Mouse (Mus musculus): Measurements from ENCODE around the gene Defb20. TPM values are rescaled to one million over a fixed set of nuclear protein-coding genes. Genes with fewer than 3 reads are reported as not detected.

Gene Defb20
- polyA plus RNA-seq, 1 experiment from 2014 or later, result not detected

- WGBS, result 79% methylated on average over 4 of the region's 4 CpGs
- no peak overlapping the region for H3K27ac ChIP-seq (ENCODE audit: low read length)
- no peak for ATAC-seq
- H3K4me2 ChIP-seq (ENCODE audit: low read length), result no peak overlapping the region
- H3K36me3 ChIP-seq (ENCODE audit: control insufficient read depth, insufficient read depth, low read length), result no peaks in the 10 kb centered on the region
- no peaks in the 10 kb centered on the region for H3K27me3 ChIP-seq (ENCODE audit: control insufficient read depth, insufficient read depth, low read depth, low read length)
- H3K4me3 ChIP-seq (ENCODE audit: low read depth, low read length), result no peak overlapping the region
- no peaks in the 10 kb centered on the region for H3K9me3 ChIP-seq (replicated peaks; ENCODE audit: control insufficient read depth, low read length, poor library complexity, severe bottlenecking)
- no peaks in the 10 kb centered on the region for H3K4me1 ChIP-seq (ENCODE audit: control insufficient read depth, insufficient read depth, low read length)
- no peak overlapping the region for H3K9ac ChIP-seq (ENCODE audit: low read depth, low read length)
Measured at GRCm38 (mm10) chr2:152516084-152516483, 39.2 kb downstream of the Defb20 start.

GRCm38 (mm10) chr2:152517981-152518380 is 41.1 kb downstream of the Defb20 start, which contains the start of gene Defb28:
Defb28 (plus strand) TSS chr2:152518255.
- WGBS, result 67% methylated on average over 4 of the region's 4 CpGs
- no peak within 1 kb of the TSS for H3K4me3 ChIP-seq (ENCODE audit: low read depth, low read length)
- ATAC-seq, result no peak
- H3K4me1 ChIP-seq (ENCODE audit: control insufficient read depth, insufficient read depth, low read length), result no peaks in the 10 kb centered on the region
- no peaks in the 10 kb centered on the region for H3K36me3 ChIP-seq (ENCODE audit: control insufficient read depth, insufficient read depth, low read length)
- no peaks in the 10 kb centered on the region for H3K9me3 ChIP-seq (replicated peaks; ENCODE audit: control insufficient read depth, low read length, poor library complexity, severe bottlenecking)
- H3K27me3 ChIP-seq (ENCODE audit: control insufficient read depth, insufficient read depth, low read depth, low read length), result no peaks in the 10 kb centered on the region
- no peak within 1 kb of the TSS for H3K4me2 ChIP-seq (ENCODE audit: low read length)
- H3K9ac ChIP-seq (ENCODE audit: low read depth, low read length), result no peak within 1 kb of the TSS
- no peak within 1 kb of the TSS for H3K27ac ChIP-seq (ENCODE audit: low read length)

Other genes with a start within 250 kb of the Defb20 start
- gene Tbc1d20, start 183.2 kb upstream of the Defb20 start, polyA plus RNA-seq (2015; fragmentation: Nextera tagmentation; extraction: Ambion mirVana), result 33.6 and 34.2 TPM in 2 replicates
- 101 and 104 TPM in 2 replicates for gene Rbck1, start 144.4 kb upstream of the Defb20 start, polyA plus RNA-seq (2015; fragmentation: Nextera tagmentation; extraction: Ambion mirVana)
- 1.9 and 2.4 TPM in 2 replicates for gene Trib3, start 133.0 kb upstream of the Defb20 start, polyA plus RNA-seq (2015; fragmentation: Nextera tagmentation; extraction: Ambion mirVana)
- gene Nrsn2, start 100.4 kb upstream of the Defb20 start, polyA plus RNA-seq (2015; fragmentation: Nextera tagmentation; extraction: Ambion mirVana), result 50.8 and 64.8 TPM in 2 replicates
- 12.1 and 14.0 TPM in 2 replicates for gene Sox12, start 79.0 kb upstream of the Defb20 start, polyA plus RNA-seq (2015; fragmentation: Nextera tagmentation; extraction: Ambion mirVana)
- 12.6 and 14.7 TPM in 2 replicates for gene Zcchc3, start 62.0 kb upstream of the Defb20 start, polyA plus RNA-seq (2015; fragmentation: Nextera tagmentation; extraction: Ambion mirVana)
- 1.7 and 1.8 TPM in 2 replicates for gene 6820408C15Rik, start 61.5 kb upstream of the Defb20 start, polyA plus RNA-seq (2015; fragmentation: Nextera tagmentation; extraction: Ambion mirVana)
- not detected in 2 replicates for gene Defb23, start 12.4 kb upstream of the Defb20 start, polyA plus RNA-seq (2015; fragmentation: Nextera tagmentation; extraction: Ambion mirVana)
- not detected in 2 replicates for gene Defb22, start 13.1 kb downstream of the Defb20 start, polyA plus RNA-seq (2015; fragmentation: Nextera tagmentation; extraction: Ambion mirVana)
- not detected in 2 replicates for gene Defb26, start 34.6 kb downstream of the Defb20 start, polyA plus RNA-seq (2015; fragmentation: Nextera tagmentation; extraction: Ambion mirVana)
- gene Defb28, start 41.2 kb downstream of the Defb20 start, polyA plus RNA-seq (2015; fragmentation: Nextera tagmentation; extraction: Ambion mirVana), result not detected in 2 replicates
- gene Defb29, start 63.0 kb downstream of the Defb20 start, polyA plus RNA-seq (2015; fragmentation: Nextera tagmentation; extraction: Ambion mirVana), result not detected in 2 replicates
- not detected in 2 replicates for gene Gm17416, start 92.3 kb downstream of the Defb20 start, polyA plus RNA-seq (2015; fragmentation: Nextera tagmentation; extraction: Ambion mirVana)
- not detected in 2 replicates for gene Defb21, start 95.7 kb downstream of the Defb20 start, polyA plus RNA-seq (2015; fragmentation: Nextera tagmentation; extraction: Ambion mirVana)
- gene Defb19, start 103.2 kb downstream of the Defb20 start, polyA plus RNA-seq (2015; fragmentation: Nextera tagmentation; extraction: Ambion mirVana), result not detected in 2 replicates
- not detected in 2 replicates for gene Defb45, start 122.3 kb downstream of the Defb20 start, polyA plus RNA-seq (2015; fragmentation: Nextera tagmentation; extraction: Ambion mirVana)
- not detected in 2 replicates for gene Defb36, start 127.3 kb downstream of the Defb20 start, polyA plus RNA-seq (2015; fragmentation: Nextera tagmentation; extraction: Ambion mirVana)
- not detected in 2 replicates for gene Defb25, start 146.0 kb downstream of the Defb20 start, polyA plus RNA-seq (2015; fragmentation: Nextera tagmentation; extraction: Ambion mirVana)
- 0.45 and 0.89 TPM in 2 replicates for gene Rem1, start 149.9 kb downstream of the Defb20 start, polyA plus RNA-seq (2015; fragmentation: Nextera tagmentation; extraction: Ambion mirVana)
- gene H13, start 192.4 kb downstream of the Defb20 start, polyA plus RNA-seq (2015; fragmentation: Nextera tagmentation; extraction: Ambion mirVana), result 181 and 187 TPM in 2 replicates
- gene Mcts2, start 210.0 kb downstream of the Defb20 start, polyA plus RNA-seq (2015; fragmentation: Nextera tagmentation; extraction: Ambion mirVana), result 31.1 and 34.4 TPM in 2 replicates